Mouse (Mus musculus) fibroblast of lung, adult 2 months (primary cell): ENCODE measurements around the gene Oaf.
A peak's percentile ranks its signal among the peaks of the same experiment; 100 is the strongest.

Experiments used
- DNase-seq: peaks from one replicate; pipeline ENCODE4 v3.0.0-alpha.2; 2011; ENCODE audit warnings: low read depth

Oaf gene

GRCm38 (mm10) chr9:43245801-43246570, 6.3 kb upstream of the Oaf start:
- no peak for DNase-seq

GRCm38 (mm10) chr9:43242432-43242831, 2.7 kb upstream of the Oaf start:
- no peak for DNase-seq

GRCm38 (mm10) chr9:43241970-43242369, 2.3 kb upstream of the Oaf start:
- no peak for DNase-seq

GRCm38 (mm10) chr9:43241291-43241690, 1.6 kb upstream of the Oaf start:
- no peak for DNase-seq

GRCm38 (mm10) chr9:43240594-43240900, 836 bp upstream of the Oaf start:
- DNase-seq: no peak

- DNase-seq: no peak
These were observed 823 bp downstream of the Oaf start for GRCm38 (mm10) chr9:43238631-43239545.

- no peak for DNase-seq
These were observed 1.5 kb downstream of the Oaf start for GRCm38 (mm10) chr9:43238167-43238566.

- DNase-seq: no peak
These were observed 2.5 kb downstream of the Oaf start for GRCm38 (mm10) chr9:43237111-43237775.

- DNase-seq: no peak
These were observed 3.1 kb downstream of the Oaf start for GRCm38 (mm10) chr9:43236576-43236975.

GRCm38 (mm10) chr9:43236106-43236505, 3.6 kb downstream of the Oaf start:
- no peak for DNase-seq

- no peak for DNase-seq
These were observed 4.4 kb downstream of the Oaf start for GRCm38 (mm10) chr9:43235336-43235735.

- no peak for DNase-seq
These were observed 5.2 kb downstream of the Oaf start for GRCm38 (mm10) chr9:43234496-43234895.

GRCm38 (mm10) chr9:43233515-43233914, 6.2 kb downstream of the Oaf start:
- DNase-seq: no peak

- no peak for DNase-seq
These were observed 6.7 kb downstream of the Oaf start for GRCm38 (mm10) chr9:43233044-43233443.

GRCm38 (mm10) chr9:43232286-43232685, 7.4 kb downstream of the Oaf start:
- no peak for DNase-seq

GRCm38 (mm10) chr9:43231805-43232204, 7.9 kb downstream of the Oaf start:
- DNase-seq: peak; percentile 77

- no peak for DNase-seq
These were observed 8.8 kb downstream of the Oaf start for GRCm38 (mm10) chr9:43230886-43231285.

GRCm38 (mm10) chr9:43229962-43230361, 9.7 kb downstream of the Oaf start:
- DNase-seq: no peak

- no peak for DNase-seq
These were observed 10.3 kb downstream of the Oaf start for GRCm38 (mm10) chr9:43229398-43229895.

GRCm38 (mm10) chr9:43228745-43229144, 11.0 kb downstream of the Oaf start:
- DNase-seq: no peak

- DNase-seq: no peak
These were observed 12.1 kb downstream of the Oaf start for GRCm38 (mm10) chr9:43227626-43228025.

- no peak for DNase-seq
These were observed 13.0 kb downstream of the Oaf start for GRCm38 (mm10) chr9:43226573-43227160.
